Mouse (Mus musculus) adrenal gland, postnatal 4 days (tissue): Measurements from ENCODE around the gene Idh3a. TPM values are rescaled to one million over a fixed set of nuclear protein-coding genes. Genes with fewer than 3 reads are reported as not detected.

ENCODE experiments used
- DNase-seq, 2 experiments: peaks; one replicate each; pipeline ENCODE4 v3.0.0; 2021 to 2022; ENCODE audit warnings: low spot score in 2 of 2, mixed read lengths in 2 of 2
- total RNA-seq, 2 experiments: library from RNA; stranded (reverse); gene quantifications; 2 replicates each; pipeline ENCODE4 v1.2.3; 2021

The Idh3a gene
- total RNA-seq, 2 experiments from 2014 or later, result 193 to 223 TPM

- DNase-seq, result no peak
Observed at GRCm38 (mm10) chr9:54643179-54643578, 57.0 kb downstream of the Idh3a start.

- DNase-seq, result no peak
Observed at GRCm38 (mm10) chr9:54645530-54645929, 59.4 kb downstream of the Idh3a start.

- DNase-seq, result no peak
Observed at GRCm38 (mm10) chr9:54646252-54646651, 60.1 kb downstream of the Idh3a start.

GRCm38 (mm10) chr9:54647456-54647855 lies 61.3 kb downstream of the Idh3a start:
- DNase-seq, result no peak

GRCm38 (mm10) chr9:54649360-54649759 lies 63.2 kb downstream of the Idh3a start:
- DNase-seq, result no peak

- no peak for DNase-seq
Observed at GRCm38 (mm10) chr9:54652778-54653177, 66.6 kb downstream of the Idh3a start.

Other genes starting within 250 kb of the Idh3a start
- 10 to 100 TPM; 18.8 to 23.4 TPM for gene Dmxl2, start 84.7 kb upstream of the Idh3a start, total RNA-seq
- gene Sh2d7, start 47.4 kb upstream of the Idh3a start, total RNA-seq, result not detected
- gene Cib2, start 26.1 kb upstream of the Idh3a start, total RNA-seq, result 10 to 100 TPM; 10.4 to 12.2 TPM
- 100 to 1,000 TPM; 288 to 304 TPM for gene Acsbg1, start 75.5 kb downstream of the Idh3a start, total RNA-seq
- 10 to 100 TPM; 10.4 to 12.3 TPM for gene Dnaja4, start 112.5 kb downstream of the Idh3a start, total RNA-seq
- 10 to 100 TPM; 81.2 to 81.3 TPM for gene Wdr61, start 148.2 kb downstream of the Idh3a start, total RNA-seq
- 1 to 10 TPM; 2.4 to 3.8 TPM for gene Crabp1, start 178.4 kb downstream of the Idh3a start, total RNA-seq